9 mouse cellular contexts compared by ENCODE assay signal in the genomic region with DNA sequence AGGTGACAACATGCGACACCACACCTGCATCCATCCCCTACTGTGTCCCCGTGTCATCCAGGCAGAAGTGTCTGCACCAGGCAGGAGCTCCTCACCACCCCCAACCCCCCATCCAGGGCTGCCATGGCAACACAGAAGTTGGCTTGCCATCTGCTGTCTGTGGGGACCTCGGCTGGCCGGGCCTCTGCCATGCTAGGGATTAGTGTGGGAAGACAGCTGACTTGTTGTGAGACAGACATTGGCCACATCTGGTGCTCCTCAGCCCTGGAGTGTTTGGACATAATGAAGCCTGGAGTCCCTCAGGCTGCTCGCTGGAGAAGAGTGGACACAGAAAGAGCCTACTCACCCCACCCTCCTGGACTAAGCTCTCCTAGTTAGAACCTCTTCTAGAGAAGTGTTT. TPM values are rescaled to one million over a fixed set of nuclear protein-coding genes. Genes with fewer than 3 reads are reported as not detected.
DNase-seq lines count a peak whose midpoint lies in the region; ATAC-seq and TF ChIP-seq lines count a peak whose summit lies in the region.
"Had no signal": no experiment of that assay in that cellular context is flagged by ENCODE, and none has a peak within 500 bp of the region (broad histone marks: within the 10 kb centered on the region; RNA-seq: fewer than 3 reads in every experiment).

No protein-coding gene starts in this region.

- H3K9ac ChIP-seq in forebrain, postnatal 0 days = no peak overlapping the region; the same call in 1 of the 2 replicates
- no peak overlapping the region for H3K9ac ChIP-seq in intestine, postnatal 0 days (ENCODE audit: low read depth, low read length)
- H3K9ac ChIP-seq in liver, postnatal 0 days (replicated peaks) = no peak overlapping the region

- H3K4me2 ChIP-seq in forebrain, postnatal 0 days (ENCODE audit: low read depth) = no peak overlapping the region
- no peak overlapping the region for H3K4me2 ChIP-seq in intestine, postnatal 0 days (replicated peaks; ENCODE audit: low read depth)
- H3K4me2 ChIP-seq in liver, postnatal 0 days (ENCODE audit: low read depth, low read length) = no peak overlapping the region

- H3K36me3 ChIP-seq in forebrain, postnatal 0 days (ENCODE audit: insufficient read depth) = no peaks in the 10 kb centered on the region
- no peaks in the 10 kb centered on the region for H3K36me3 ChIP-seq in intestine, postnatal 0 days (ENCODE audit: control insufficient read depth, insufficient read depth)
- H3K36me3 ChIP-seq in liver, postnatal 0 days (replicated peaks; ENCODE audit: insufficient read depth, low read length) = no peaks in the 10 kb centered on the region

- intact Hi-C loops in left cerebral cortex, postnatal 14 days (cut with DNase I) = no loop called here

- H3K27me3 ChIP-seq in forebrain, postnatal 0 days (ENCODE audit: insufficient read depth, low read length) = no peaks in the 10 kb centered on the region
- no peaks in the 10 kb centered on the region for H3K27me3 ChIP-seq in intestine, postnatal 0 days (replicated peaks; ENCODE audit: control insufficient read depth, insufficient read depth, low read length)
- H3K27me3 ChIP-seq in liver, postnatal 0 days (ENCODE audit: insufficient read depth, low read length) = no peaks in the 10 kb centered on the region; the same call in 1 of the 2 replicates

- H3K27ac ChIP-seq in forebrain, postnatal 0 days (ENCODE audit: low read depth, low read length) = no peak overlapping the region
- H3K27ac ChIP-seq in intestine, postnatal 0 days (ENCODE audit: low read depth, low read length) = no peak overlapping the region
- H3K27ac ChIP-seq in liver, postnatal 0 days (ENCODE audit: low read depth) = no peak overlapping the region
- H3K27ac ChIP-seq: macrophage had no signal

- TF ChIP-seq EP300 in liver, postnatal 0 days (IDR thresholded peaks at IDR 0.05; ENCODE audit: low read depth) = no peak

- no peaks in the 10 kb centered on the region for H3K9me3 ChIP-seq in forebrain, postnatal 0 days (ENCODE audit: low read length)
- H3K9me3 ChIP-seq in intestine, postnatal 0 days (ENCODE audit: control insufficient read depth) = no peaks in the 10 kb centered on the region
- no peaks in the 10 kb centered on the region for H3K9me3 ChIP-seq in liver, postnatal 0 days (ENCODE audit: low read length)

- peaks cover 22% of the 10 kb centered on the region for H3K4me1 ChIP-seq in forebrain, postnatal 0 days (ENCODE audit: insufficient read depth)
- H3K4me1 ChIP-seq in intestine, postnatal 0 days (replicated peaks; ENCODE audit: control insufficient read depth, insufficient read depth, low read length) = 0 out of 2 replicates have a peak, but pooled peaks cover 5% of the 10 kb centered on the region
- no peaks in the 10 kb centered on the region for H3K4me1 ChIP-seq in liver, postnatal 0 days (ENCODE audit: insufficient read depth)

- no peak for TF ChIP-seq CTCF in forebrain, postnatal 0 days (IDR thresholded peaks at IDR 0.05; ENCODE audit: low read depth)
- no peak for TF ChIP-seq CTCF in intestine, postnatal 0 days (IDR thresholded peaks at IDR 0.05; ENCODE audit: low read depth)
- TF ChIP-seq CTCF in liver, postnatal 0 days (IDR thresholded peaks at IDR 0.05; ENCODE audit: low read depth) = no peak

- peak; percentile 73 for ATAC-seq in forebrain, postnatal 0 days
- 0 out of 2 replicates have a peak, but pooled peaks have one; percentile 16 for ATAC-seq in intestine, postnatal 0 days
- no peak for ATAC-seq in liver, postnatal 0 days

- DNase-seq in left cerebral cortex, postnatal 14 days (ENCODE audit: low spot score in 2 of 2) = peak; percentile 58 to 75
- DNase-seq in left cerebral cortex, adult 11 months (ENCODE audit: low spot score) = no peak
- DNase-seq in forebrain, postnatal 0 days = peak; percentile 55
- peak; percentile 50 for DNase-seq in neural tube, embryonic 10.5 days (ENCODE audit: extremely low spot score, low spot score)
- no peak for DNase-seq in ovary, postnatal 10 days (ENCODE audit: low spot score)
- no peak for DNase-seq in liver, postnatal 0 days
- no peak for DNase-seq in thymus, postnatal 25 days

- no peak overlapping the region for H3K4me3 ChIP-seq in forebrain, postnatal 0 days (ENCODE audit: low read depth, low read length)
- no peak overlapping the region for H3K4me3 ChIP-seq in intestine, postnatal 0 days (ENCODE audit: low read depth, low read length)
- no peak overlapping the region for H3K4me3 ChIP-seq in liver, postnatal 0 days (ENCODE audit: low read depth, low read length)

- 15% methylated on average over 5 of the region's 5 CpGs for WGBS in forebrain, postnatal 0 days
- 49% methylated on average over 5 of the region's 5 CpGs for WGBS in intestine, postnatal 0 days
- WGBS in liver, postnatal 0 days (ENCODE audit: insufficient replicate concordance) = 64% methylated on average over 5 of the region's 5 CpGs

RNA-seq across cellular contexts. Expression of a gene that starts 40.8 kb away (rescaled TPM):
- total RNA-seq in left cerebral cortex, postnatal 14 days (2021) = 100 to 1,000 TPM; 755 to 854 TPM
- total RNA-seq in forebrain, postnatal 0 days (2014; rRNA removed) = 45.9 and 48.3 TPM in 2 replicates
- polyA plus RNA-seq in forebrain, postnatal 0 days (2015; fragmentation: Nextera tagmentation; extraction: Ambion mirVana) = 17.1 and 21.4 TPM in 2 replicates
- 10.9 and 12.2 TPM in 2 replicates for polyA plus RNA-seq in intestine, postnatal 0 days (2015; fragmentation: Nextera tagmentation; extraction: Ambion mirVana)
- polyA plus RNA-seq in liver, postnatal 0 days (2015; fragmentation: Nextera tagmentation; extraction: Ambion mirVana) = 5.5 and 6.1 TPM in 2 replicates
- polyA plus RNA-seq: macrophage had no signal

Comparison
In these comparisons a context has a peak if more than half of its experiments do, and no peak if none do; other contexts are left out.
1. DNase-seq: peak in left cerebral cortex, postnatal 14 days (2 of 2), forebrain, postnatal 0 days (single experiment) and neural tube, embryonic 10.5 days (single experiment); none in left cerebral cortex, adult 11 months (single experiment), ovary, postnatal 10 days (single experiment), liver, postnatal 0 days (single experiment) and thymus, postnatal 25 days (single experiment).